19 mouse cellular contexts compared by ENCODE assay signal in the genomic region with DNA sequence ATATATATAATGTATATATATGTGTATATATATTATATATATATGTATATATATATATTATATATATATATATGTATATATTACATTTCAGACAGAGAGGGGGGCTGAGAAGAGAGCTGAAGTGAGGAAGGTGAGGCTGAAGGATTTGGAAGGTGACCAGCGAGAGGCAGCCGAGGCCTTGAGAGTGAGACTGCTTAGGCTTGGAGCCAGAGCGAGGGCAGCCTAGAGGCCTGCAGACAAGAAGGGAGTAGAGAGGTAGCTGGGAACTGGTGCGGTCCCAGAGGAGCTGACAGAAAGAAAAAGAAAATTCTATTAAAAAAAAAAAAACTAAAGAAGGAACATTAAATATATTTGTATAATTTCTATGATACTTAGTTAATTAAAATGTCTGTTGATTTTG. TPM values are rescaled to one million over a fixed set of nuclear protein-coding genes. Genes with fewer than 3 reads are reported as not detected.
DNase-seq lines count a peak whose midpoint lies in the region; ATAC-seq and TF ChIP-seq lines count a peak whose summit lies in the region.
"Had no signal": no experiment of that assay in that cellular context is flagged by ENCODE, and none has a peak within 500 bp of the region (broad histone marks: within the 10 kb centered on the region; RNA-seq: fewer than 3 reads in every experiment).

No protein-coding gene starts in this region.

- H3K9me3 ChIP-seq in hindbrain, embryonic 15.5 days, result no peaks in the 10 kb centered on the region
- no peaks in the 10 kb centered on the region for H3K9me3 ChIP-seq in hindbrain, embryonic 11.5 days (ENCODE audit: control insufficient read depth, low read length)
- H3K9me3 ChIP-seq in midbrain, embryonic 15.5 days, result no peaks in the 10 kb centered on the region
- H3K9me3 ChIP-seq: forebrain, embryonic 12.5 days; limb, embryonic 13.5 days had no signal

- H3K4me1 ChIP-seq in hindbrain, embryonic 15.5 days (replicated peaks), result peaks cover 47% of the 10 kb centered on the region
- H3K4me1 ChIP-seq in hindbrain, embryonic 11.5 days (replicated peaks; ENCODE audit: control insufficient read depth, insufficient read depth, low read length), result peaks cover 15% of the 10 kb centered on the region
- peaks cover 46% of the 10 kb centered on the region for H3K4me1 ChIP-seq in midbrain, embryonic 15.5 days

- no peak for TF ChIP-seq POLR2A in brain, embryonic 14.5 days (IDR thresholded peaks at IDR 0.05; ENCODE audit: borderline replicate concordance, extremely low read depth, insufficient read depth, insufficient read length, poor library complexity, severe bottlenecking)

- H3K4me3 ChIP-seq in hindbrain, embryonic 15.5 days, result no peak overlapping the region
- H3K4me3 ChIP-seq in hindbrain, embryonic 11.5 days (ENCODE audit: low read depth, low read length), result no peak overlapping the region
- 0 out of 2 replicates have a peak overlapping the region, but pooled peaks have one; percentile 11 for H3K4me3 ChIP-seq in midbrain, embryonic 15.5 days
- H3K4me3 ChIP-seq: gastrocnemius, adult 2 months; heart, adult 2 months had no signal

- 57% methylated on average over 4 of the region's 4 CpGs for WGBS in hindbrain, embryonic 15.5 days
- WGBS in hindbrain, embryonic 11.5 days, result 93% methylated on average over 4 of the region's 4 CpGs
- 69% methylated on average over 4 of the region's 4 CpGs for WGBS in midbrain, embryonic 15.5 days

- peak; percentile 61 to 66 for DNase-seq in adrenal gland, adult (ENCODE audit: inconsistent age in 2 of 2, low spot score in 1 of 2)
- no peak for DNase-seq in adrenal gland, postnatal 4 days (ENCODE audit: low spot score in 2 of 2)
- no peak for DNase-seq in hindbrain, embryonic 11.5 days (ENCODE audit: low spot score)
- peak; percentile 47 for DNase-seq in brain, embryonic 14.5 days (ENCODE audit: low read depth)
- DNase-seq in urinary bladder, postnatal 10 days (ENCODE audit: low spot score), result no peak
- DNase-seq: gastrocnemius, adult 2 months; heart, adult 2 months; lung, postnatal 36 days; thymus, adult 18-20 months had no signal

- no peak for ATAC-seq in hindbrain, embryonic 15.5 days (ENCODE audit: low FRiP score, low read depth)
- no peak for ATAC-seq in hindbrain, embryonic 11.5 days (ENCODE audit: low FRiP score)
- no peak for ATAC-seq in midbrain, embryonic 15.5 days (replicated peaks)
- ATAC-seq in CD4-positive, CD25-positive, alpha-beta regulatory T cell, adult 4 months, result no peak

- no peak overlapping the region for H3K9ac ChIP-seq in hindbrain, embryonic 15.5 days
- no peak overlapping the region for H3K9ac ChIP-seq in hindbrain, embryonic 11.5 days (ENCODE audit: low read depth, low read length)
- no peak overlapping the region for H3K9ac ChIP-seq in midbrain, embryonic 15.5 days
- H3K9ac ChIP-seq: limb, embryonic 13.5 days had no signal

- peak overlapping the region; percentile 42 for H3K4me2 ChIP-seq in hindbrain, embryonic 15.5 days
- H3K4me2 ChIP-seq in hindbrain, embryonic 11.5 days (replicated peaks; ENCODE audit: low read depth, low read length), result no peak overlapping the region
- H3K4me2 ChIP-seq in midbrain, embryonic 15.5 days, result peak overlapping the region; percentile 25; the same call in 1 of the 2 replicates

- H3K36me3 ChIP-seq in hindbrain, embryonic 15.5 days, result no peaks in the 10 kb centered on the region
- H3K36me3 ChIP-seq in hindbrain, embryonic 11.5 days (ENCODE audit: control insufficient read depth, insufficient read depth, low read length), result no peaks in the 10 kb centered on the region
- H3K36me3 ChIP-seq in midbrain, embryonic 15.5 days (replicated peaks), result no peaks in the 10 kb centered on the region

- no peak overlapping the region for H3K27ac ChIP-seq in hindbrain, embryonic 15.5 days (replicated peaks)
- no peak overlapping the region for H3K27ac ChIP-seq in hindbrain, embryonic 11.5 days (ENCODE audit: low read depth, low read length)
- H3K27ac ChIP-seq in midbrain, embryonic 15.5 days, result no peak overlapping the region
- H3K27ac ChIP-seq: forebrain, embryonic 12.5 days; gastrocnemius, adult 2 months; heart, adult 2 months; limb, embryonic 13.5 days had no signal

- TF ChIP-seq CTCF in brain, embryonic 14.5 days (IDR thresholded peaks at IDR 0.05; ENCODE audit: borderline replicate concordance, extremely low read depth, insufficient read depth, insufficient read length), result no peak

- no peaks in the 10 kb centered on the region for H3K27me3 ChIP-seq in hindbrain, embryonic 15.5 days
- no peaks in the 10 kb centered on the region for H3K27me3 ChIP-seq in hindbrain, embryonic 11.5 days (ENCODE audit: control insufficient read depth, insufficient read depth, low read length)
- no peaks in the 10 kb centered on the region for H3K27me3 ChIP-seq in midbrain, embryonic 15.5 days (replicated peaks)
- H3K27me3 ChIP-seq: forebrain, embryonic 12.5 days; limb, embryonic 13.5 days had no signal

RNA-seq across cellular contexts. Expression of gene Traf3, which starts 2.7 kb away (rescaled TPM):
- total RNA-seq in adrenal gland, postnatal 4 days (2021), result 10 to 100 TPM; 31.5 to 34.5 TPM
- 18.6 and 18.7 TPM in 2 replicates for polyA plus RNA-seq in hindbrain, embryonic 15.5 days (2015; fragmentation: Nextera tagmentation; extraction: Ambion mirVana)
- 11.4 and 16.2 TPM in 2 replicates for polyA plus RNA-seq in hindbrain, embryonic 11.5 days (2014; fragmentation: Nextera tagmentation; extraction: Ambion mirVana)
- polyA plus RNA-seq in brain, embryonic 14.5 days (2012; rRNA removed), result 33.3 and 43.8 TPM in 2 replicates
- polyA plus RNA-seq in midbrain, embryonic 15.5 days (2015; fragmentation: Nextera tagmentation; extraction: Ambion mirVana), result 20.7 and 20.8 TPM in 2 replicates
- polyA plus RNA-seq in CD4-positive, CD25-positive, alpha-beta regulatory T cell, adult 4 months (2017; shearing (Covaris generic)), result 10 to 100 TPM; 14.1 to 15.5 TPM

RNA-seq across cellular contexts. Expression of gene 4930595D18Rik, which starts 15.4 kb away (rescaled TPM):
- not detected for total RNA-seq in adrenal gland, postnatal 4 days (2021)
- polyA plus RNA-seq in hindbrain, embryonic 15.5 days (2015; fragmentation: Nextera tagmentation; extraction: Ambion mirVana), result not detected in 2 replicates
- not detected in 2 replicates for polyA plus RNA-seq in hindbrain, embryonic 11.5 days (2014; fragmentation: Nextera tagmentation; extraction: Ambion mirVana)
- 0.20 and 0.29 TPM in 2 replicates for polyA plus RNA-seq in brain, embryonic 14.5 days (2012; rRNA removed)
- polyA plus RNA-seq in midbrain, embryonic 15.5 days (2015; fragmentation: Nextera tagmentation; extraction: Ambion mirVana), result 0.21 TPM in 1 of 2 replicates, not detected in the other
- 1 to 10 TPM in 1 of 2 experiments, not detected in 1; 1.2 TPM for polyA plus RNA-seq in CD4-positive, CD25-positive, alpha-beta regulatory T cell, adult 4 months (2017; shearing (Covaris generic))
- total RNA-seq: heart, adult 2 months had no signal
- polyA plus RNA-seq: cortical plate, adult 2 months; embryonic facial prominence, embryonic 14.5 days; forebrain, embryonic 12.5 days; heart, adult 2 months; heart, postnatal 0 days; intestine, embryonic 14.5 days; limb, embryonic 13.5 days; liver, embryonic 16.5 days had no signal

Comparison
In these comparisons a context has a peak if more than half of its experiments do, and no peak if none do; other contexts are left out.
1. DNase-seq: peak in adrenal gland, adult (2 of 2) and brain, embryonic 14.5 days (single experiment); none in adrenal gland, postnatal 4 days (0 of 2), hindbrain, embryonic 11.5 days (single experiment) and urinary bladder, postnatal 10 days (single experiment).